Mouse (Mus musculus): ENCODE measurements around the gene Pcbp4. TPM values are rescaled to one million over a fixed set of nuclear protein-coding genes. Genes with fewer than 3 reads are reported as not detected.
A peak's percentile ranks its signal among the peaks of the same experiment; 100 is the strongest.

Pcbp4 gene
- polyA plus RNA-seq, 1 experiment from 2014 or later = 61.8 TPM

- peak; percentile 83 for ATAC-seq (replicated peaks; ENCODE audit: insufficient number of reproducible peaks, insufficient read depth, low FRiP score, low read depth)
- no peaks in the 10 kb centered on the region for H3K9me3 ChIP-seq (replicated peaks)
- H3K4me1 ChIP-seq (replicated peaks) = peaks cover 40% of the 10 kb centered on the region
Observed at GRCm38 (mm10) chr9:106447348-106447747, 5.7 kb upstream of the Pcbp4 start, which contains the start of the genes Abhd14b and Abhd14a. Gene Abhd14b (plus strand): TSS chr9:106447459. Gene Abhd14a (minus strand): TSS chr9:106447678.

GRCm38 (mm10) chr9:106447951-106448350, 5.1 kb upstream of the Pcbp4 start:
- H3K4me1 ChIP-seq (replicated peaks) = peaks cover 46% of the 10 kb centered on the region
- H3K36me3 ChIP-seq = no peaks in the 10 kb centered on the region
- peak overlapping the region; percentile 65 for H3K4me3 ChIP-seq
- 38% methylated on average over 9 of the region's 9 CpGs for WGBS
- peak overlapping the region; percentile 82 for H3K27ac ChIP-seq
- H3K9ac ChIP-seq = 0 out of 2 replicates have a peak overlapping the region, but pooled peaks have one; percentile 68
- H3K4me2 ChIP-seq = peak overlapping the region; percentile 81
- no peaks in the 10 kb centered on the region for H3K27me3 ChIP-seq
- no peak for ATAC-seq (replicated peaks; ENCODE audit: insufficient number of reproducible peaks, insufficient read depth, low FRiP score, low read depth)
- H3K9me3 ChIP-seq (replicated peaks) = no peaks in the 10 kb centered on the region

More at GRCm38 (mm10) chr9:106447348-106447747, 5.7 kb upstream of the Pcbp4 start, which contains the start of the genes Abhd14b and Abhd14a:
- no peaks in the 10 kb centered on the region for H3K36me3 ChIP-seq
- peak within 1 kb of the TSS; percentile 68 for H3K9ac ChIP-seq
- WGBS = under 1% methylated on average over 24 of the region's 24 CpGs
- peak within 1 kb of the TSS; percentile 65 for H3K4me3 ChIP-seq
- H3K27me3 ChIP-seq = no peaks in the 10 kb centered on the region
- H3K4me2 ChIP-seq = peak within 1 kb of the TSS; percentile 81
- H3K27ac ChIP-seq = peak within 1 kb of the TSS; percentile 82

DNA sequence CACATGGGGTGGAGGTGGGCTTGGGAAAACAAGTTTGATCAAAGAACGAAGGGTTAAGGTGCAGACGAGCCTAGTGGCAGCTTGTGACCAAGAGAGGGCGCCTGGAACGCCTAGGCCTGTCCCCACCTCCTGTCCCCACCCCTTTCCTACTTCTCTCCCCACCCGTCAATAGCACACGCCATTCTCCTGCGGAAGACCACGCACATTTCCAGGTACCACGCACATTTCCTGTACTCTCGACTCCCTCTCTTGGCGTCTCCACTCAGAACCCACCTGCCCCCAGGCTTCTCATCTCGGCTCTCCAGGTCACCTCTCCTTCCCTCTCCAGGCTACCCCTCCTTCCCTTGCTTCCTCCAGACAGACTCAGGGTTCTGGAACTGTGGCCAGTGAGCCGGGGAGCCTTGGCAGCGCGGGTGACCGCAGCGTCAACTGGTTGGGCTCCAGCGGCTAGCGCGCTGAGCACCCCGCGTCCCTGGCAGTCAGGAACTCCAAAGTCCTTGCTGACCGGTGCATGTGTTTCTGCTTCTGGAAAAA, 4.5 kb upstream of the Pcbp4 start:
- Histone ChIP-seq H3K9ac (peak overlapping the region; percentile 61), H3K27me3 (no peaks in the 10 kb centered on the region), H3K27ac (peak overlapping the region; percentile 82), H3K4me1 (replicated peaks) (peaks cover 51% of the 10 kb centered on the region), H3K4me3 (peak overlapping the region; percentile 65), H3K4me2 (peak overlapping the region; percentile 81), H3K9me3 (replicated peaks) (no peaks in the 10 kb centered on the region), H3K36me3 (no peaks in the 10 kb centered on the region)
- peak; percentile 45 for ATAC-seq (replicated peaks; ENCODE audit: insufficient number of reproducible peaks, insufficient read depth, low FRiP score, low read depth)
- under 1% methylated on average over 23 of the region's 23 CpGs for WGBS

DNA sequence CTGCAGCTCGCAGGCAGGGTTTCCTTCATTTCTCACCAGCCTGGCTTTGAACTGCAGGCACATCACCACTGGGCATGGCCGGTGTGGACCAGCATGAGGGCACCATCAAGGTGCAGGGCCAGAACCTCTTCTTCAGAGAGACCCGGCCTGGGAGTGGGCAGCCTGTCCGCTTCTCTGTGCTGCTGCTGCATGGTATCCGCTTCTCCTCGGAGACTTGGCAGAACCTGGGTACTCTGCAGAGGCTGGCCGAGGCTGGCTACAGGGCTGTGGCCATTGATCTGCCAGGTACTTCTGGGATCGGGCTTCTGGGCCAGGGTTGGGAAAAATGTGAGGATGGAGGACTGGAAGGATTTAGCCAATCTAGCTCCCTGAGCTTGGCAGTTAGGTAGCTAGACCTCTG, 3.1 kb upstream of the Pcbp4 start:
- no peaks in the 10 kb centered on the region for H3K27me3 ChIP-seq
- no peak overlapping the region for H3K4me3 ChIP-seq
- no peaks in the 10 kb centered on the region for H3K9me3 ChIP-seq (replicated peaks)
- 88% methylated on average over 8 of the region's 8 CpGs for WGBS
- H3K4me1 ChIP-seq (replicated peaks) = peaks cover 59% of the 10 kb centered on the region
- peak overlapping the region; percentile 21; the same call in 1 of the 2 replicates for H3K4me2 ChIP-seq
- H3K27ac ChIP-seq = 0 out of 2 replicates have a peak overlapping the region, but pooled peaks have one; percentile 59
- no peaks in the 10 kb centered on the region for H3K36me3 ChIP-seq
- H3K9ac ChIP-seq = no peak overlapping the region
- ATAC-seq (replicated peaks; ENCODE audit: insufficient number of reproducible peaks, insufficient read depth, low FRiP score, low read depth) = no peak

DNA sequence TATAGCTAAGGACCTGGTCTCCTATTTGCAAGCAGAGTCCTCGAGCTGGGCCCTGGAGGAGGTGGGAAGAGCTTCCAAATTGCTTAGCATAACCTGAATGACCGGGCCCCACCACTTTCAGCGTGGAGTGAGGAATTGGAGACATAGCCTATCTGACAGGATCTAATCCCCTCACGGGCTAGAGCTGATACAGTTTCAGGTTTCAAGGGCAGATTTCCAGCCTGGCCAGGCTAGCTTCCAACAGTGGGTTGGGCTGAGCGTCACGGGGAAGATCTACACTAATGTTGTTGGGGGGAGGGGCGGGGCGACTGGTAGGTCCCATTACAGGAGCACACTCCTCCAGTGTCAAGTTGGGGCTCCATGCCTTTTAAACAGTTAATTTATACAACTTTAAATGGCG, 2.4 kb upstream of the Pcbp4 start:
- H3K4me3 ChIP-seq = no peak overlapping the region

GRCm38 (mm10) chr9:106451298-106451697, 1.8 kb upstream of the Pcbp4 start:
- Histone ChIP-seq H3K27me3 (no peaks in the 10 kb centered on the region), H3K36me3 (no peaks in the 10 kb centered on the region), H3K4me3 (no peak overlapping the region), H3K9ac (no peak overlapping the region), H3K27ac (no peak overlapping the region), H3K4me1 (replicated peaks) (peaks cover 72% of the 10 kb centered on the region), H3K9me3 (replicated peaks) (no peaks in the 10 kb centered on the region), H3K4me2 (no peak overlapping the region)
- WGBS = 71% methylated on average over 11 of the region's 11 CpGs
- ATAC-seq (replicated peaks; ENCODE audit: insufficient number of reproducible peaks, insufficient read depth, low FRiP score, low read depth) = no peak

More for the DNA sequence above, 2.4 kb upstream of the Pcbp4 start:
- no peaks in the 10 kb centered on the region for H3K9me3 ChIP-seq (replicated peaks)
- no peaks in the 10 kb centered on the region for H3K36me3 ChIP-seq
- ATAC-seq (replicated peaks; ENCODE audit: insufficient number of reproducible peaks, insufficient read depth, low FRiP score, low read depth) = no peak
- peak overlapping the region; percentile 59 for H3K27ac ChIP-seq
- H3K27me3 ChIP-seq = no peaks in the 10 kb centered on the region
- WGBS = 13% methylated on average over 9 of the region's 9 CpGs
- peak overlapping the region; percentile 21 for H3K4me2 ChIP-seq
- no peak overlapping the region for H3K9ac ChIP-seq
- peaks cover 66% of the 10 kb centered on the region for H3K4me1 ChIP-seq (replicated peaks)

GRCm38 (mm10) chr9:106451899-106452298, 1.2 kb upstream of the Pcbp4 start:
- no peak for ATAC-seq (replicated peaks; ENCODE audit: insufficient number of reproducible peaks, insufficient read depth, low FRiP score, low read depth)
- Histone ChIP-seq H3K9me3 (replicated peaks) (no peaks in the 10 kb centered on the region), H3K4me3 (no peak overlapping the region), H3K36me3 (no peaks in the 10 kb centered on the region), H3K9ac (no peak overlapping the region), H3K27me3 (no peaks in the 10 kb centered on the region), H3K4me2 (no peak overlapping the region), H3K4me1 (replicated peaks) (peaks cover 75% of the 10 kb centered on the region), H3K27ac (no peak overlapping the region)
- 51% methylated on average over 2 of the region's 2 CpGs for WGBS

- Histone ChIP-seq H3K4me1 (replicated peaks) (peaks cover 79% of the 10 kb centered on the region), H3K9ac (no peak overlapping the region), H3K9me3 (replicated peaks) (no peaks in the 10 kb centered on the region), H3K4me2 (peak overlapping the region; percentile 95; the same call in 1 of the 2 replicates), H3K27ac (no peak overlapping the region), H3K36me3 (no peaks in the 10 kb centered on the region), H3K27me3 (no peaks in the 10 kb centered on the region), H3K4me3 (no peak overlapping the region)
- WGBS = 41% methylated on average over 6 of the region's 6 CpGs
- no peak for ATAC-seq (replicated peaks; ENCODE audit: insufficient number of reproducible peaks, insufficient read depth, low FRiP score, low read depth)
Observed at GRCm38 (mm10) chr9:106452351-106452750, 740 bp upstream of the Pcbp4 start.

DNA sequence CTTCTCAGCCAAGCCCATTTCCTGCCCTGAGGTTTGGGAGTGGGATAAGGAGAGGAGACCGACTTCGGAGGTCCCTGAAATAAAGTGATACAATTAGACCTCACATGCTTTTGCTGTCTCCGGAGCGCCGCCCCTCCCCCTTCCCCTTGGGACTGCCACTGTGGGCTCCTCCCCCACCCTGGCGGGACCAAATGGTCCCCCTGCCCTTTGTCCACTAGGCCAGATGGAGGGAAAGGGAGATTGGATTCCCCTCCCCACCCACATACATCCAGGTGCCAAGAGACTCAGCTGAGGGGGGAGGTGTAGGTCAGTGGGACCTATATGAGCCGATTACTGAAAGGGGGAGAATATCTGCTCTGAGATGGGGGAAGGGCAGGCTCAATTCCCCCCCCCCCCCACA, 270 bp upstream of the Pcbp4 start:
- Histone ChIP-seq H3K4me2 (peak overlapping the region; percentile 95), H3K36me3 (no peaks in the 10 kb centered on the region), H3K4me1 (replicated peaks) (peaks cover 79% of the 10 kb centered on the region), H3K9ac (0 out of 2 replicates have a peak overlapping the region, but pooled peaks have one; percentile 7), H3K4me3 (peak overlapping the region; percentile 76), H3K27me3 (no peaks in the 10 kb centered on the region), H3K27ac (peak overlapping the region; percentile 91), H3K9me3 (replicated peaks) (no peaks in the 10 kb centered on the region)
- WGBS = 7% methylated on average over 7 of the region's 7 CpGs
- no peak for ATAC-seq (replicated peaks; ENCODE audit: insufficient number of reproducible peaks, insufficient read depth, low FRiP score, low read depth)

GRCm38 (mm10) chr9:106454071-106454761, 1.1 kb downstream of the Pcbp4 start:
- Histone ChIP-seq H3K9ac (peak overlapping the region; percentile 79), H3K4me2 (peak overlapping the region; percentile 95), H3K27ac (peak overlapping the region; percentile 91), H3K4me1 (replicated peaks) (peaks cover 75% of the 10 kb centered on the region), H3K27me3 (no peaks in the 10 kb centered on the region), H3K4me3 (peak overlapping the region; percentile 76), H3K9me3 (replicated peaks) (no peaks in the 10 kb centered on the region), H3K36me3 (no peaks in the 10 kb centered on the region)
- WGBS = 4% methylated on average over 14 of the region's 20 CpGs
- ATAC-seq (replicated peaks; ENCODE audit: insufficient number of reproducible peaks, insufficient read depth, low FRiP score, low read depth) = no peak; the same call in 1 of the 2 replicates

GRCm38 (mm10) chr9:106454888-106455681, 2.0 kb downstream of the Pcbp4 start:
- peak overlapping the region; percentile 76 for H3K4me3 ChIP-seq
- peak overlapping the region; percentile 95 for H3K4me2 ChIP-seq
- H3K36me3 ChIP-seq = peaks cover 3% of the 10 kb centered on the region
- H3K27ac ChIP-seq = peak overlapping the region; percentile 91
- peaks cover 71% of the 10 kb centered on the region for H3K4me1 ChIP-seq (replicated peaks)
- ATAC-seq (replicated peaks; ENCODE audit: insufficient number of reproducible peaks, insufficient read depth, low FRiP score, low read depth) = no peak
- peak overlapping the region; percentile 79 for H3K9ac ChIP-seq
- H3K27me3 ChIP-seq = no peaks in the 10 kb centered on the region
- H3K9me3 ChIP-seq (replicated peaks) = no peaks in the 10 kb centered on the region
- WGBS = 3% methylated on average over 17 of the region's 17 CpGs
